Mouse (Mus musculus): ENCODE measurements around the gene Nptn. TPM values are rescaled to one million over a fixed set of nuclear protein-coding genes. Genes with fewer than 3 reads are reported as not detected.

Nptn gene
- total RNA-seq, 1 experiment, result 131 TPM

- no peak overlapping the region for H3K9ac ChIP-seq (ENCODE audit: insufficient read depth, low read depth, low read length, poor library complexity, severe bottlenecking)
- TF ChIP-seq ZC3H11A (IDR thresholded peaks at IDR 0.05; ENCODE audit: borderline replicate concordance, low read depth, low read length) (no peak), MAFK (IDR thresholded peaks at IDR 0.05; ENCODE audit: insufficient read depth, low read depth, low read length) (no peak), CHD2 (IDR thresholded peaks at IDR 0.05; ENCODE audit: low read depth, low read length) (no peak), ZNF384 (IDR thresholded peaks at IDR 0.05; ENCODE audit: low read depth, low read length) (no peak), HCFC1 (IDR thresholded peaks at IDR 0.05; ENCODE audit: borderline replicate concordance, insufficient read depth, low read length) (no peak)
- no peak overlapping the region for H3K4me3 ChIP-seq (ENCODE audit: insufficient read depth in 1 of 2, low read depth in 1 of 2, low read length in 2 of 2, poor library complexity in 1 of 2, severe bottlenecking in 1 of 2)
- H3K27ac ChIP-seq (ENCODE audit: insufficient read depth, low read depth, low read length, poor library complexity, severe bottlenecking), result no peak overlapping the region
- H3K36me3 ChIP-seq (ENCODE audit: control insufficient read depth, insufficient read depth, low read length, poor library complexity, severe bottlenecking), result no peaks in the 10 kb centered on the region; the same call in 1 of the 2 replicates
- peaks cover 0 to 3% of the 10 kb centered on the region in 2 experiments; a peak in 1 of 4 replicates for H3K4me1 ChIP-seq (ENCODE audit: control insufficient read depth in 2 of 2, insufficient read depth in 2 of 2, low read length in 2 of 2, poor library complexity in 1 of 2)
- no peaks in the 10 kb centered on the region for H3K9me3 ChIP-seq (ENCODE audit: control insufficient read depth, insufficient read depth, low read depth, low read length)
- in situ Hi-C loops (cut with MboI; ENCODE audit: low sequenced_read_pairs in 2 of 2, unreplicated experiment in 2 of 2), result no loop called here
- no peak for DNase-seq (ENCODE audit: low read depth, low spot score)
Measured at GRCm38 (mm10) chr9:58623009-58623408, 41.0 kb downstream of the Nptn start.

DNA sequence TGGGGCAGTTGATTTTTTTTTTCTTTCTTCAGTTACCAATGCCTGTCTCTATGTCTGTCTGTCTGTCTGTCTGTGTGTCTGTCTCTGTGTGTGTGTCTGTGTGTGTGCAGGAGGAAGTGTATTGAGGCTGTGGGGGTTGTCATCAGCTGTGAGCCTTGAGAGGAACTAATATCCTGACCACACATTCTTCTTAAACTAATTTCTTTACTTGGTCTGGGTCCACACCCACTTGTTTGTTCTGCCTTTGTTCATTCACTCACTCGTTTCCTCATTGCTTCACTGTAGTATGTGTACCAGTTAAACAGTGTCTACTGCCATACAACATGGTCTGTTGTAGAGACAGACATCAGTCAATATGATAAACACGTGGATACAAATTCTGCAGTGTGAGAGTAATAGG lies 45.2 kb downstream of the Nptn start:
- Histone ChIP-seq H3K27ac (ENCODE audit: insufficient read depth, low read depth, low read length, poor library complexity, severe bottlenecking) (no peak overlapping the region), H3K4me3 (ENCODE audit: insufficient read depth in 1 of 2, low read depth in 1 of 2, low read length in 2 of 2, poor library complexity in 1 of 2, severe bottlenecking in 1 of 2) (no peak overlapping the region), H3K4me1 (ENCODE audit: control insufficient read depth in 2 of 2, insufficient read depth in 2 of 2, low read length in 2 of 2, poor library complexity in 1 of 2) (no peaks in the 10 kb centered on the region), H3K9ac (ENCODE audit: insufficient read depth, low read depth, low read length, poor library complexity, severe bottlenecking) (no peak overlapping the region), H3K9me3 (ENCODE audit: control insufficient read depth, insufficient read depth, low read depth, low read length) (no peaks in the 10 kb centered on the region), H3K36me3 (ENCODE audit: control insufficient read depth, insufficient read depth, low read length, poor library complexity, severe bottlenecking) (peaks cover 2% of the 10 kb centered on the region; the same call in 1 of the 2 replicates)
- no peak for DNase-seq (ENCODE audit: low read depth, low spot score)
- in situ Hi-C loops (cut with MboI; ENCODE audit: low sequenced_read_pairs in 2 of 2, unreplicated experiment in 2 of 2), result no loop called here
- TF ChIP-seq HCFC1 (IDR thresholded peaks at IDR 0.05; ENCODE audit: borderline replicate concordance, insufficient read depth, low read length), result no peak
- TF ChIP-seq MAFK (IDR thresholded peaks at IDR 0.05; ENCODE audit: insufficient read depth, low read depth, low read length), result no peak
- no peak for TF ChIP-seq CHD2 (IDR thresholded peaks at IDR 0.05; ENCODE audit: low read depth, low read length)
- TF ChIP-seq ZNF384 (IDR thresholded peaks at IDR 0.05; ENCODE audit: low read depth, low read length), result no peak
- TF ChIP-seq ZC3H11A (IDR thresholded peaks at IDR 0.05; ENCODE audit: borderline replicate concordance, low read depth, low read length), result no peak

DNA sequence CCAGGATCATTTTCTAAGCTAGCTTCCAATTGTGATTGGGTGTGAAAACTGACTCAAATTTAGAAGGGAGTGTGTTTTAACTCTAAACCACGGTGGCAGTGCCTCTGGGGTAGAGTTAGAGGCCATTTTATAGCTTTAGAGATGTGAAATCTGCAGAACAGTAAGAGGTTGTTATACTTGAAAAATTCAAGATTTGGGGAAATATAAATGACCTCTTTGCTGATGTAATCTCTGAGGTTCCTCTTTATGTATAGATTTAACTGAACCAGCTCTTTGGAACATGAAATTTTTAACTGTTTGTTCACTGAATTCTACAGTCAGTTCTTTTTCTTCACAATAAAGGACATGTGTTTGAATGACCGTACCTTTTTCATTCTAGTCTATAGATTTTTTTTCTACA lies 48.4 kb downstream of the Nptn start:
- Histone ChIP-seq H3K36me3 (ENCODE audit: control insufficient read depth, insufficient read depth, low read length, poor library complexity, severe bottlenecking) (peaks cover 2% of the 10 kb centered on the region; the same call in 1 of the 2 replicates), H3K9me3 (ENCODE audit: control insufficient read depth, insufficient read depth, low read depth, low read length) (no peaks in the 10 kb centered on the region), H3K9ac (ENCODE audit: insufficient read depth, low read depth, low read length, poor library complexity, severe bottlenecking) (no peak overlapping the region), H3K4me3 (ENCODE audit: insufficient read depth in 1 of 2, low read depth in 1 of 2, low read length in 2 of 2, poor library complexity in 1 of 2, severe bottlenecking in 1 of 2) (no peak overlapping the region), H3K4me1 (ENCODE audit: control insufficient read depth in 2 of 2, insufficient read depth in 2 of 2, low read length in 2 of 2, poor library complexity in 1 of 2) (no peaks in the 10 kb centered on the region), H3K27ac (ENCODE audit: insufficient read depth, low read depth, low read length, poor library complexity, severe bottlenecking) (no peak overlapping the region)
- in situ Hi-C loops (cut with MboI; ENCODE audit: low sequenced_read_pairs in 2 of 2, unreplicated experiment in 2 of 2), result no loop called here
- no peak for TF ChIP-seq ZNF384 (IDR thresholded peaks at IDR 0.05; ENCODE audit: low read depth, low read length)
- TF ChIP-seq HCFC1 (IDR thresholded peaks at IDR 0.05; ENCODE audit: borderline replicate concordance, insufficient read depth, low read length), result no peak
- no peak for TF ChIP-seq ZC3H11A (IDR thresholded peaks at IDR 0.05; ENCODE audit: borderline replicate concordance, low read depth, low read length)
- no peak for TF ChIP-seq CHD2 (IDR thresholded peaks at IDR 0.05; ENCODE audit: low read depth, low read length)
- TF ChIP-seq MAFK (IDR thresholded peaks at IDR 0.05; ENCODE audit: insufficient read depth, low read depth, low read length), result no peak
- DNase-seq (ENCODE audit: low read depth, low spot score), result no peak

- H3K4me1 ChIP-seq (ENCODE audit: control insufficient read depth in 2 of 2, insufficient read depth in 2 of 2, low read length in 2 of 2, poor library complexity in 1 of 2), result peaks cover 3 to 10% of the 10 kb centered on the region in 2 experiments; a peak in 3 of 4 replicates
- DNase-seq (ENCODE audit: low read depth, low spot score), result no peak
Measured at GRCm38 (mm10) chr9:58648406-58649264, 66.6 kb downstream of the Nptn start.

More at GRCm38 (mm10) chr9:58648406-58649264, 66.6 kb downstream of the Nptn start:
- H3K36me3 ChIP-seq (ENCODE audit: control insufficient read depth, insufficient read depth, low read length, poor library complexity, severe bottlenecking), result peaks cover 4% of the 10 kb centered on the region
- H3K9ac ChIP-seq (ENCODE audit: insufficient read depth, low read depth, low read length, poor library complexity, severe bottlenecking), result no peak overlapping the region
- no peak overlapping the region for H3K4me3 ChIP-seq (ENCODE audit: insufficient read depth in 1 of 2, low read depth in 1 of 2, low read length in 2 of 2, poor library complexity in 1 of 2, severe bottlenecking in 1 of 2)
- no peaks in the 10 kb centered on the region for H3K9me3 ChIP-seq (ENCODE audit: control insufficient read depth, insufficient read depth, low read depth, low read length)
- peak overlapping the region; percentile 57 for H3K27ac ChIP-seq (ENCODE audit: insufficient read depth, low read depth, low read length, poor library complexity, severe bottlenecking)
- in situ Hi-C loops (cut with MboI; ENCODE audit: low sequenced_read_pairs in 2 of 2, unreplicated experiment in 2 of 2), result no loop called here
- TF ChIP-seq MAFK (IDR thresholded peaks at IDR 0.05; ENCODE audit: insufficient read depth, low read depth, low read length) (no peak), ZNF384 (IDR thresholded peaks at IDR 0.05; ENCODE audit: low read depth, low read length) (no peak), ZC3H11A (IDR thresholded peaks at IDR 0.05; ENCODE audit: borderline replicate concordance, low read depth, low read length) (no peak), CHD2 (IDR thresholded peaks at IDR 0.05; ENCODE audit: low read depth, low read length) (no peak), HCFC1 (IDR thresholded peaks at IDR 0.05; ENCODE audit: borderline replicate concordance, insufficient read depth, low read length) (no peak)
